Mouse (Mus musculus): Measurements from ENCODE around the gene Chga.

DNA sequence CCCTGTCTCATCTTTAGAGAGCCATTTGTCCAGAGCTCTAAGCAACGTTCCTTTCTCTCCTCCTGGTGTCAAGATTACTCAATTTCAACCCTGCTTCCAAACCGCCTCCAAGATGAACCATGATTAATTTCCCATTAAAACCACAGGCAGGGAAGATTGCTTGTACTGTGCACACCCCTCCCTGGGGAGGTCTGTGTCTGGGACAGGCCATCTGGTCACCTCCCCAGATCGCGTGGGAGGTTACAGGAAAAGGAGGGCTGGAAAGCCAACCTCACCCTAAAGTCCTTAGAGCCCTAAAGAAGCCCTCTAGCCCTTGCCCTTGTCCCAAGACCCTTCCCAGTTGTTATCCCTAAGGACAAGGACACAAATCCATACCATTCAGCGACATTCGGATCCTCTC is 45.6 kb downstream of the Chga start:
- TF ChIP-seq POLR2A (IDR thresholded peaks at IDR 0.05; ENCODE audit: low read depth, low read length), result no peak
- TF ChIP-seq CTCF (IDR thresholded peaks at IDR 0.05; ENCODE audit: extremely low read depth, insufficient read depth, insufficient read length, insufficient replicate concordance), result no peak
